Mouse (Mus musculus) forebrain, embryonic 16.5 days (tissue): ENCODE measurements around the gene Klb. TPM values are rescaled to one million over a fixed set of nuclear protein-coding genes. Genes with fewer than 3 reads are reported as not detected.

Experiments
- ATAC-seq: fragments of 200-750 bp; cut with Nextera tagmentation; 2 replicates; pipeline ENCODE4 v1.8.0; 2017; ENCODE audit warnings: mild to moderate bottlenecking, moderate library complexity
- H3K27ac ChIP-seq: fragments of 300-500 bp; sonication (generic); 2 replicates; pipeline ENCODE4 v1.5.1; 2014; ENCODE audit warnings: low read length, control low read depth
- H3K27me3 ChIP-seq: fragments of 300-500 bp; sonication (generic); replicated peaks from 2 replicates; pipeline ENCODE4 v1.6.1; 2014; ENCODE audit warnings: low read length; ENCODE audit not compliant: control insufficient read depth, insufficient read depth
- H3K36me3 ChIP-seq: fragments of 300-500 bp; sonication (generic); 2 replicates; pipeline ENCODE4 v1.6.1; 2014; ENCODE audit not compliant: control insufficient read depth, insufficient read depth
- H3K4me1 ChIP-seq: fragments of 300-500 bp; sonication (generic); replicated peaks from 2 replicates; pipeline ENCODE4 v1.6.1; 2014; ENCODE audit warnings: low read length; ENCODE audit not compliant: control insufficient read depth, insufficient read depth
- H3K4me2 ChIP-seq: fragments of 300-500 bp; sonication (generic); 2 replicates; pipeline ENCODE4 v1.6.1; 2014; ENCODE audit warnings: mild to moderate bottlenecking, low read length, control low read depth
- H3K4me3 ChIP-seq: fragments of 300-500 bp; sonication (generic); replicated peaks from 2 replicates; pipeline ENCODE4 v1.5.1; 2014; ENCODE audit warnings: mild to moderate bottlenecking, low read length, control low read depth
- H3K9ac ChIP-seq: fragments of 300-500 bp; sonication (generic); replicated peaks from 2 replicates; pipeline ENCODE4 v1.6.1; 2014; ENCODE audit warnings: low read depth, low read length, control low read depth
- H3K9me3 ChIP-seq: fragments of 300-500 bp; sonication (generic); 2 replicates; pipeline ENCODE4 v1.6.1; 2016; ENCODE audit warnings: low read length; ENCODE audit not compliant: control insufficient read depth
- WGBS: fragments of 180-500 bp; shearing (Covaris S2); extraction: QIAGEN DNeasy Blood & Tissue Kit; methylation state at CpG from one replicate; pipeline ENCODE4 v1.1.7; 2014; 5-methylcytosine and 5-hydroxymethylcytosine counted together
- polyA plus RNA-seq: library from polyadenylated mRNA; unstranded; fragments of >200 nt; fragmentation: Nextera tagmentation; extraction: Ambion mirVana; gene quantifications from 2 replicates; pipeline ENCODE4 v1.2.1, GENCODE M21; 2015

Klb gene
- polyA plus RNA-seq, 1 experiment from 2014 or later = 0.09 TPM

DNA sequence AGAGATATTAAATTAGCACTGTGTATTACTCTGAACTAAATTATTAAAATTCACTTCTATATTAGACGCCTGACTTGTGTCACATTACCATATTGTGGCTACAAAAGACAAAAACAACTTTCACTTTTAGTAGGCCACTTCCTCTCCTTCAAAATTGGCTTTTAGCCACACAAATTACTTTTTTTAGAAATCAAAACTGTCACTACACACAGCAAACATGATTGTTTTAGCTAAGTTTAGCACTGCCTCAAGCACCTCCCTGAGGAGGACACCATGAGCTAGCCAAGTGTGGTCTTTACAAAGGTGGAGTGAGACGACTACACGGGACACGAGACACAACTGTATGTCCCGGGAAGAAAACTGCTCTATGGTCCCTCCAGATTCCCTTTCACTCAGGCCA lies 21.9 kb upstream of the Klb start:
- Histone ChIP-seq H3K9ac (no peak overlapping the region), H3K9me3 (no peaks in the 10 kb centered on the region), H3K4me3 (no peak overlapping the region), H3K36me3 (no peaks in the 10 kb centered on the region), H3K4me2 (no peak overlapping the region), H3K4me1 (no peaks in the 10 kb centered on the region), H3K27me3 (no peaks in the 10 kb centered on the region), H3K27ac (no peak overlapping the region)
- no peak for ATAC-seq
- WGBS = 80% methylated on average over 5 of the region's 5 CpGs

DNA sequence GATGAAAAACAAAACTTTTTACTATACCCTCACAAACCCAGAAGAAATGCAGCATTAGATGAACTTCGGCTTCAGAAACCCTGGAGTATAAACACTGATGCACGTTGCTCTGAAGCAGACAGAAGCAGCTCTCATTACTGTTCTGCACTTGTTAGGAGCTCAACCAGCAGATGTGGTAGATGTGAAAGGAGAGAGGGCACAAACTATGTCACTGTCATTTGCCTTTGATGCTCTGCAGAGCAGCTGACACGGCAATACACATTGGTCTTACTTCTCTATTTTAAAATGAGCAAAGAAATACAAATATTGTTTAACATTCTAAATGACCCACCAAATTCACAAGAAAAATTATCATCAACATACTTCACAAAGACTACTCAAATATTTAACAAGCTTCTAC lies 18.1 kb upstream of the Klb start:
- Histone ChIP-seq H3K9me3 (no peaks in the 10 kb centered on the region), H3K4me1 (0 out of 2 replicates have a peak, but pooled peaks cover 5% of the 10 kb centered on the region), H3K9ac (no peak overlapping the region), H3K4me3 (no peak overlapping the region), H3K27ac (no peak overlapping the region), H3K36me3 (no peaks in the 10 kb centered on the region), H3K4me2 (no peak overlapping the region), H3K27me3 (no peaks in the 10 kb centered on the region)
- 81% methylated on average over 3 of the region's 3 CpGs for WGBS
- ATAC-seq = no peak

DNA sequence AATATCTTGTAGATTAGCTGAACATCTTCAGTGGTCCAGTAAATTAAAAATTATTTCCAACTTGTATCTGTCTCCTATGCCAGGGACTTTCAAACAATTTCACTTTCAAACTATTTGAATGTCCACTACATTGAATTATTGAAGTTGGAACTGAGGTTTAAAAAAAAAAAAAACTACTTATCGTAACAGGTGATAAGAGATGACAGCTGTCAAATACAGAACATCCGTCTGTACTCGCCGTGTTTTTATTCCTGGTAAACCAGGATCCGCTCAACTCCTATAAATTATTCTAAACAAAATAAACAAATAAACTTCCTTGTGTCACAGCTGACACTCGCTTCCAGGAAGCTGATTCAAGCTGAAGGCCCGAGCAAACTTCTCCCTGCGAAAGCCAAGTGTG lies 13.3 kb upstream of the Klb start:
- peak overlapping the region; percentile 93 for H3K4me3 ChIP-seq
- H3K27me3 ChIP-seq = no peaks in the 10 kb centered on the region
- H3K27ac ChIP-seq = no peak overlapping the region
- peak overlapping the region; percentile 81 for H3K9ac ChIP-seq
- H3K4me2 ChIP-seq = peak overlapping the region; percentile 77
- ATAC-seq = no peak
- 11% methylated on average over 8 of the region's 8 CpGs for WGBS
- H3K9me3 ChIP-seq = no peaks in the 10 kb centered on the region
- H3K4me1 ChIP-seq = peaks cover 8% of the 10 kb centered on the region; the same call in 1 of the 2 replicates
- H3K36me3 ChIP-seq = no peaks in the 10 kb centered on the region

DNA sequence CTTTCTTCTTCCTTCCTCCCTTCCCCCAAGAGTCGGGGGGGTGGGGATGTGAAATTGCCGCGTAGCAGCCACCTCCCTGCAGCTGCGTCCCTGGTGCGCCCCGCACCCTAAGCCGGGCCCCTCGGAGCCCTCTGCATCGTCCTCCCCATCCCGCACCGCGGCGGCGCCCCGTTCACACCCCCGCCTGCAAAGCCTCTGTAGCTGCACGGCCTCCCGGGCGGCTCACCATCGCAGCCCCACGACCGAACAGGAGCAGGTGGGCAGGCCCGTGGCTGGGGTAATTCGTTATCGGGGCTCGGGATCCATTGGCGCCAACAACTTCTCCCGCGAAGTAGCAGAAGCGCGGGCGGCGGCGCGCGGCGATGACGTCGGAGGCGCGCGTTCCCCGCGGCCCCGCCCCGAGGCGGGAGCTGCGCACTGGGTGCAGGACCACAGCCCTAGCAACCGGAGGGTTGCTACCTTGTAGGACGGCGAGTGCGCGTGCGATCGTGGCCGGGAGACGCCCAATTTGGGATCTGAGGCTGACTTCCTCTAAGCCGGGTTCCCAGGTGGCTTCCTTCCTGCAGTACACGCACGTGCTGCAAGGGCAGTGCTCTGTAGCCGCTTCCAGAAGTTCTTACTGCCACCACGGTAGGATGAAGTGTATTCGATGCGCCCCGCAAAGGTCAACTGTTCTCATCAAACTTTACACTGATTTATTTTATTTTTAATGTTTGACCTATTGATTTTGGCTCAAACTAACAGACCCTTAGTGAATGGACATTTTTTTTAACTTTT lies 12.6 kb upstream of the Klb start, which contains the start of gene Rfc1:
Gene Rfc1 (minus strand): TSS at position 373 of the 777 bp plus-strand sequence.
- peak; percentile 98 for ATAC-seq

DNA sequence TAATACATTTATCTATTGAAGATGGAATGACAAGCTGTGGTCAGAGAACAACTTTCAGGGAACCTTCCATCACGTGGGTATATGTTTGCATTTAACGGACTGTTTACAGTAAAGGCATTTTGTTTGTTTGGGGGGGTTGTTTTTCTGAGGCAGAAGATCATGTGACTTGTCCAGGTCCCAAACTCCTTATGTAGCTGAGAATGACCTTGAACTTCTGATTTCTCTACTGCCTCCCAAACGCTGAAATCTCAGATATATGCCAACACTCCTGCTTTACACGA lies 12.1 kb upstream of the Klb start:
- Histone ChIP-seq H3K4me1 (peaks cover 8% of the 10 kb centered on the region; the same call in 1 of the 2 replicates), H3K36me3 (no peaks in the 10 kb centered on the region), H3K9me3 (no peaks in the 10 kb centered on the region), H3K27me3 (no peaks in the 10 kb centered on the region), H3K4me2 (peak overlapping the region; percentile 77), H3K27ac (no peak overlapping the region), H3K4me3 (peak overlapping the region; percentile 93), H3K9ac (no peak overlapping the region)
- peak; percentile 10; the same call in 1 of the 2 replicates for ATAC-seq
- WGBS = 33% methylated on average over 4 of the region's 4 CpGs

More for the DNA sequence above, 12.6 kb upstream of the Klb start, which contains the start of gene Rfc1:
- H3K4me2 ChIP-seq = peak within 1 kb of the TSS; percentile 77
- peaks cover 8% of the 10 kb centered on the region; the same call in 1 of the 2 replicates for H3K4me1 ChIP-seq
- peak within 1 kb of the TSS; percentile 65 for H3K27ac ChIP-seq
- no peaks in the 10 kb centered on the region for H3K36me3 ChIP-seq
- no peaks in the 10 kb centered on the region for H3K9me3 ChIP-seq
- H3K4me3 ChIP-seq = peak within 1 kb of the TSS; percentile 93
- peak within 1 kb of the TSS; percentile 81 for H3K9ac ChIP-seq
- H3K27me3 ChIP-seq = no peaks in the 10 kb centered on the region
- under 1% methylated on average over 65 of the region's 65 CpGs for WGBS

DNA sequence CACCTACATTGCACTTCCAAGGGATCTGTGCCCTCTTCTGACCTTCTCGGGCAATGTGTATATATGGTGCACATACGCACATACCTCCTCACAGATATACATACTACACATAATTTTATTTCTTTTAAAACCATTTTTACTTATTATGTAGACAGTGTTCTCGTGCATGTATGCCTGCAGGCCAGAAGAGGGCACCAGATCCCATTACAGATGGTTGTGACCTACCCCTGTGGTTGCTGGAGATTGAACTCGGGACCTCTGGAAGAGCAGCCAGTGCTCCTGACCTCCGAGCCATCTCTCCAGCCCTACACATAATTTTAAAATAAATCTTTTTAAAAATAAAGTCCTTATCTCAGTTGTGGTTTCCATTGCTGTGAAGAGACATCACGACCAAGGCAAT lies 9.7 kb upstream of the Klb start:
- Histone ChIP-seq H3K9me3 (no peaks in the 10 kb centered on the region), H3K4me2 (no peak overlapping the region), H3K4me3 (no peak overlapping the region), H3K36me3 (no peaks in the 10 kb centered on the region), H3K4me1 (peaks cover 8% of the 10 kb centered on the region; the same call in 1 of the 2 replicates), H3K27me3 (no peaks in the 10 kb centered on the region), H3K27ac (no peak overlapping the region), H3K9ac (no peak overlapping the region)
- ATAC-seq = no peak
- WGBS = 84% methylated on average over 6 of the region's 6 CpGs

DNA sequence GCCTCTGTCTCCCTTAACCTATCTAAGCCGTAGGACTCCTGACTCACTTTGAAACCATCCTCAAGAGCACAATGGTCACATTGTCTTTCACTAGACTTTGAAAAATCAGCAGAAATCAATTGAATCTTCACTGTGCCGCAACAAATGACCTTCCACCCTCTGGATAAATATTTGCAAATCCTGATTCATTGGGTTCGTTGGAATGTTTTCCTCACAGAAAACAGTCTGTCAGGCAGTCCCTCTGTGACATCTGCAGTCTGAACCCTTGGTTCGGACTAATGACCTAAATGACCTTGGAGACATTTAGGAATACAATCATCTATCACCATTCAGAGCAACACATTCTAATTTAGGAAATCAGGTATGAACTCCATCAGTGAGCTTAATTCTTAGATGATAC lies 7.9 kb upstream of the Klb start:
- H3K4me2 ChIP-seq = no peak overlapping the region
- H3K27me3 ChIP-seq = no peaks in the 10 kb centered on the region
- WGBS = 70% methylated on average over 4 of the region's 4 CpGs
- peaks cover 2% of the 10 kb centered on the region; the same call in 1 of the 2 replicates for H3K4me1 ChIP-seq
- H3K4me3 ChIP-seq = no peak overlapping the region
- ATAC-seq = no peak
- no peaks in the 10 kb centered on the region for H3K9me3 ChIP-seq
- H3K27ac ChIP-seq = no peak overlapping the region
- H3K9ac ChIP-seq = no peak overlapping the region
- H3K36me3 ChIP-seq = no peaks in the 10 kb centered on the region

DNA sequence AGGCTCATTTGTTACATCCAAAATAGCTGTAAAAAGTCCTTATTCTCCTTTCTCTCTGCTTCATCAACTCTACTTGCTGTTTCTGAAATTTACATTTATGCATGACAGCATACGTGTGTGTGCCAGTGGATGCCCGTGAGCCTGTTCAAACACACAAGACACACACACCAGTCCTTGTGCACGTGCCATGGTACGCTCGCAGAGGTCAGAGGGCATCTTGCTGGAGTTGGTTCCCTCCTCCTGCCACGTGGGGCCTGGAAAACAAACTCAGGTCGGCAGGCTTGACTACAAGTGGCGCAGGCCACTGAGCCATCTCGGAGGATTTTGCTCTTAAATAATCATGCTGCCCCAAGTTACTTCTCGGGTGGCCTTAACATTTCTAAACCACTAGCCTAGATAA lies 2.4 kb downstream of the Klb start:
- Histone ChIP-seq H3K4me3 (no peak overlapping the region), H3K4me1 (no peaks in the 10 kb centered on the region), H3K27me3 (no peaks in the 10 kb centered on the region), H3K9me3 (peaks cover 3% of the 10 kb centered on the region; the same call in 1 of the 2 replicates), H3K27ac (no peak overlapping the region), H3K36me3 (no peaks in the 10 kb centered on the region), H3K4me2 (no peak overlapping the region), H3K9ac (no peak overlapping the region)
- ATAC-seq = no peak
- WGBS = 77% methylated on average over 10 of the region's 10 CpGs

DNA sequence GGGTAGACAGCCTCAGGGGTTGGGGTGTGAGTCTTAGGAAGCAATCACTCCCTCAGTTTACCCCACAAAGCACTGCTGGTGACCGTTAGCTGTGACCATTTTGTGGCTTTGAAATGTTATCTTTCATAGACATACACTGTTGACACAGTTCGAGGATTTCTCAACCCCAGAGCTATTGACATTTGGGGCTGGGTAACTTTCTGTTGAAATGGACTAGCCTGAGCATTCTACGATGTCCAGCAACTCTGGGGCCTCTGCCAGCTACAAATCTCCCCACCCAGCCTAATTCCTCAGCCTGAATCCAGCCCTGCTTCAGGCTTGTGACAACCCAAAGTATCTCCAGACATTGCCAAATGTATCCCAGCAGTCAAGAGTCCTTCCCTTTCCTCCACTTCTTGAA lies 6.0 kb downstream of the Klb start:
- H3K27ac ChIP-seq = no peak overlapping the region
- H3K27me3 ChIP-seq = no peaks in the 10 kb centered on the region
- no peak for ATAC-seq
- H3K36me3 ChIP-seq = no peaks in the 10 kb centered on the region
- H3K9me3 ChIP-seq = peaks cover 3% of the 10 kb centered on the region; the same call in 1 of the 2 replicates
- no peaks in the 10 kb centered on the region for H3K4me1 ChIP-seq
- H3K4me3 ChIP-seq = no peak overlapping the region
- no peak overlapping the region for H3K9ac ChIP-seq
- no peak overlapping the region for H3K4me2 ChIP-seq
- 89% methylated on average over 3 of the region's 3 CpGs for WGBS
